Mouse (Mus musculus) kidney, adult 18-20 months (tissue): ENCODE results near the gene Map9.
"Not testable (repeated sequence)": the region's sequence is repeated elsewhere in the genome, so short reads cannot be mapped to it uniquely, and the experiment has no call there.

ENCODE experiments used
- DNase-seq: peaks from one replicate; pipeline ENCODE4 v3.0.0; 2021

Gene Map9

DNA sequence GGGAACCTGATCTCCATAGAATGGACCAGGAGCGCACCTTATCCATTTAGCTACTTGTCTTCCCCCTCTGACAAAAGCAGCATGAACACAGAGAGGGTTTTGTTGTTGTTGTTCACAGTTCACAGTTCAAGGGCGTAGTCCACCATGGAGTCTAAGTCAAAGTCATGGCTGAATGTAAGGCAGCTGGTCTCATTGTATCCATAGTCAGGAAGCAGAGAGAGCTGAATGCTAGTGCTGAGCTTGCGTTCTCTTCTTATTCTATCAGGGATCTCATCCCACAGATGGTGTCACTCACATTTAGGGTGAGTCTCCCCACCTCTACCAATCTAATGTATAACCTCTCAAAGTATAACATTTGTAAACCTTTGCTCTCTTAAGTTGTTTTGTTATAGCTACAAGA lies 60.1 kb downstream of the Map9 start:
- no peak for DNase-seq

DNA sequence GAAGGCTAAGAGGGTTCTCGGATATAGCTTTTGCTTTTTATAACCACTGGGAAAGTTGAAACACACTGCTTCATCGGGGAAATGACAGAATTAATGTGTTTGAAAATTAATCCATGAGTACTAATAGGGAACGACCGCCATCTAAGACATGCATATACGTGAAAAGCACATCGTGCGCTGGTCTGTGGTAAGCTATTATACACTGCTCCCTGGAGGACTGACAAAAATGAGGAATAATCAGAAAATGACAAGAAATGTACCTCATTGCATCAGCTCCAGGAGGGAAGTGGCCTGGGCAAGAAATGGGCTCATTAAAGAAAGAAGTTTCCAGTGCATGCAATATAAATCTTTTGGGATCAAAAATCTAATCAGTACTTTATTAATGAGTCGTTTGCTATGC lies 77.5 kb downstream of the Map9 start:
- no peak for DNase-seq

DNA sequence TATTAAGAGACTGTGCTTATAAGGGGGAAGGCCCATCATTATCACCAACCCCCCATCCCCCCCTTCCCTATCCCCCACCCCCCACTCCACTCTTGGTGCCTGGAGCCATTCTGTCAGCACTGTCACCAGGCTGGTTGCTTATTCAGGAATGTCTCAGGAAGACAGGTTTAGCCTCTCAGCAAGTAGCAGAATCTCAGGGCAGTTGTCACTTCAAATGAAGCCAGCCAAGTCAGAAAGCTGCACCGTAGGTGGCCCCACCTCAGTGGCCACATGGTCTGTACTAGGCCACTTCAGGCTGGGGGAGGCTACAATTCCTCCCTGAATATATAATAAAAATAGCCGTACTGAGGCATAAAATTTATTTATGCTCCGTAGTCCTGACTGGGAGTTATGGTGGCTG lies 83.1 kb downstream of the Map9 start:
- no peak for DNase-seq

DNA sequence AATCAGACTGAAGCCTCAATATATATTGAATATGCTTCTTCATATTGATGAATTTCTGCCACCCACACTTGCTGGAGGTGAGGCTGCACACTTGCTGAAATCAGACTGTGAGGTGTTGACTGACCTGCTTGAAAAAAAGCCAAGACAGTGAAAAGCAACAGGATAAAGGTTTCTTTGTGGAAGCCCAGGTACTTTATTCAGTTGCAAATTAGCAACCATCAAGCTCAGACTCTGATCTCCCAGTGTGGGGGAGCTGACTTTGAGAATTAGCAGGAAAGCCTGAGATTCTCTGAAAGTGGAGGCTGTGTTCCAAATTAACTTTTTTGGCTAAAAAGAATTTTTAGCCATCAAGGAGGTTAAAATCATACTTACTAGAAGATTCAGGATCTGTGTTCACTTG lies 83.8 kb downstream of the Map9 start:
- DNase-seq = not testable (repeated sequence)
